Mouse (Mus musculus) spleen, postnatal 0 days (tissue): Measurements from ENCODE around the gene Ubac1. TPM values are rescaled to one million over a fixed set of nuclear protein-coding genes. Genes with fewer than 3 reads are reported as not detected.

Experiments used
- polyA plus RNA-seq: library from polyadenylated mRNA; unstranded; fragments of >200 nt; fragmentation: Nextera tagmentation; extraction: Ambion mirVana; gene quantifications from 2 replicates; pipeline ENCODE4 v1.2.1, GENCODE M21; 2015

The Ubac1 gene
- 382 and 458 TPM in 2 replicates for polyA plus RNA-seq

DNA sequence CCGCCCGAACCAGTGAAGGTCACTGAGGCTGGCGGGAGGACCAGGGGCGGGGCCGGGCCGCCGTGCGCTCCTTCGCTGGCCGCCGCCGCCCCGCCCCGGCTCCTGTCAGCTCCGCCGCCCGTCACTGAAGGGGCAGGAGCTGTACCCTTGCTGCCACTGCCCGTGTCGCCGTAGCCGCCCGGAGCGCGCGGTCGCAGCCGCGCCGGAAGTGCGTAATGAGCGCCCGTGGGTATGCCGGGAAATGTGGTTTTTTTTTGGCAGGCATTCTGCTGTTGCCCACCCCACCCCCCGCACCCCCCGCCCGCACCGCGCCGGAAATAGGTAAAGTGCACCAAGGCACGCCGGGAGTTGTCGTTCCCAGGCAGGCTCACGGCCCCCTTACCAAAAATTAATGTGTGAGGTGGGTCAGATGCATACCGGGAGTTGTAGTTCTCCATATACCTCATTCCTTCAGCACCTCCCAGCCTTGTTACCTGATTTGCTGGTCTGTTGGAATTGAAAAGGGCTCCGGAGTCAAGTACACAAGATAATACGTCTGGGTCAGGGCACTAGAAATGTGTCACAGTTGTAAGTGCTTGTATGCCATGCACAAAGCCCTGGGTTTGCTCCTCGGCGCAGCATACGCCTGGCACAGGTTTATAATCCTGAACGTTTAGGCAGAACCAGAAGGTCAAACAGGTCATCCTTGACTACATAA lies at the start of gene Ubac1:
Ubac1 (minus strand) TSS at position 187 of the 697 bp plus-strand sequence.

DNA sequence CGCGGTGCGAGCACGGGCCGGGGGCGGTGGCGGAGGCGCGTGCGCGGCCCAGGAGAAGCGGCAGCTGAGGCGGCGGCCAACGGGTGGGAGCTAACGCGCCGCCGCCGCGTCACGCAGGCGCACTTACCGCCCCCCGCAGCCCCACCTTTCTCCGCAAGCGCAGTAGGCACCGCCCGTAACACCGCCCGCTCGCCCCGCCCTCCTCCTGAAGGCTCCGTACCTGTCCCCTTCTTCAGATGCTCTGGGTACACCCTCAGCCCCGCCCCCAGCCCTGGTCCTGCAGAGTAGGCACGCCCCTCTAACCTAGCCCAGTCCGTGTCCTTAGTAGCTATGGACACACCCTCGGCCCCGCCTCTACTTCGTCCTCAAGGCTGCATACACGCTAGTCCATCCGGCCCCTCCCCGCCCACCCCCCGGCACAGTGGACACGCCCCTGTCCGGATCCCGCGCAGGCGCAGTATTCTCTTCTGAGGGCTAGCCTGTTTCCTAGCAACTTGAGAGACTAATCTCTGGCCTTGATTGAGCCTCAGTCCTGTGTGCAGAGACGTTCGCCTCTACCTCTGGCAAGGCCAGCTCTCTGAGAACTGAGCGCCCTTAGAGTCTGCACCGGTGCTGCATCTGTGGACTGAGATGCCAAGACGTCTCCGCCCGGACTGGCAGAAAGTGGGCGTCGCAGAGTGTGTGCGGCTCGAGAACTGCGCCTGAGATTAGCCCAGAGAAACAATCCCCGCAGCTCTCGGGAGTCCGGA lies 38.2 kb downstream of the Ubac1 start, which contains the start of gene Camsap1:
Camsap1 (minus strand) TSS at position 124 of the 749 bp plus-strand sequence.

Other genes starting within 250 kb of the Ubac1 start
- gene Lcn11, start 244.7 kb downstream of the Ubac1 start, polyA plus RNA-seq: not detected in 2 replicates
- gene Gm13539, start 239.5 kb downstream of the Ubac1 start, polyA plus RNA-seq: not detected in 2 replicates
- gene Glt6d1, start 205.9 kb downstream of the Ubac1 start, polyA plus RNA-seq: not detected in 2 replicates
- not detected in 2 replicates for gene Lcn9, start 198.6 kb downstream of the Ubac1 start, polyA plus RNA-seq
- 0.12 TPM in 1 of 2 replicates, not detected in the other for gene Sohlh1, start 174.5 kb downstream of the Ubac1 start, polyA plus RNA-seq
- 0.05 and 0.16 TPM in 2 replicates for gene Kcnt1, start 158.0 kb downstream of the Ubac1 start, polyA plus RNA-seq
- gene Camsap1, start 38.5 kb downstream of the Ubac1 start, polyA plus RNA-seq: 5.4 and 5.5 TPM in 2 replicates
- gene Nacc2, start 101.5 kb upstream of the Ubac1 start, polyA plus RNA-seq: 2.8 and 3.0 TPM in 2 replicates
- gene Lhx3, start 186.5 kb upstream of the Ubac1 start, polyA plus RNA-seq: not detected in 2 replicates
- gene Qsox2, start 215.8 kb upstream of the Ubac1 start, polyA plus RNA-seq: 5.7 and 7.0 TPM in 2 replicates